Comparison of ENCODE assay signal across 8 mouse cellular contexts in the genomic region with DNA sequence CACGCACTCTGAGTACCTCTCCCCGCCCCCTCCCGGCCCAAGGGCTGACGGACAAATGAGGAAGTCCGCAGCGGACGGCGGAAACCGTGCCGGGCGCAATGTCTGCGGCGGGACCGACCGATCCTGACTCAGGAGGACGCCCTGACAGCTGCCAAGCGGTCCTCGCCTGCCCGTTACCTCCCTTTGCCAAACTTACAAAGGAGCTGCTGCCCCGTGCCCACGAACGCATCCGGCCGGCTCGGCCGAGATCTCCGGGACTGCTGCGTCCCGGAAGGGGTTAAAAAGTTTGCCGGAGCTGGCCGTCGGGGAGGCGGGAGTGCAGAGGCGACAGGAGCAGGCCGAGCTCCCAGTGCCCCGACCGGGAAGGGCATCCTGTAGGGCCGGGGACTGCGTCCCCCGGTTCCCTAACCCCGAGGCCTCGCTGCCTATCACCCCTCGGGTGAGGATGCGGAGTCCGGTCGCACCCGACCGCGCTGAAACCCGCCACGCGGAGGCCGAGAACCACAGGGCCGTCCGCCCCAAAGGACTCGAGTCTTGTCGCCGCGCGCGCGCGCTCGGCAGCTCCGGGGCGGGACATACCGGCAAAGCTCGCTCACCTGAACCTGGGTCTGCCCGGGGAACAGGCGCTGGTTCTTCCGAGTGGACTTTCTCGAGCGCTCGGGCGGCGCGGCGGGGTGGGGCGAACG. TPM values are rescaled to one million over a fixed set of nuclear protein-coding genes. Genes with fewer than 3 reads are reported as not detected.
A peak's percentile ranks its signal among the peaks of the same experiment; 100 is the strongest.
DNase-seq lines count a peak whose midpoint lies in the region; ATAC-seq lines count a peak whose summit lies in the region.

No protein-coding gene starts in this region.

- no peaks in the 10 kb centered on the region for H3K9me3 ChIP-seq in limb, embryonic 10.5 days (replicated peaks)
- no peaks in the 10 kb centered on the region for H3K9me3 ChIP-seq in midbrain, embryonic 10.5 days (replicated peaks)

- H3K27me3 ChIP-seq in limb, embryonic 10.5 days (ENCODE audit: low read depth, poor library complexity, severe bottlenecking), result no peaks in the 10 kb centered on the region
- peaks cover 36% of the 10 kb centered on the region for H3K27me3 ChIP-seq in midbrain, embryonic 10.5 days (ENCODE audit: low read depth, poor library complexity, severe bottlenecking)

- peak; percentile 70 to 77 for DNase-seq in right cerebral cortex, postnatal 10 days (ENCODE audit: low spot score in 2 of 2)
- DNase-seq in right cerebral cortex, adult 18-20 months, result no peak
- DNase-seq in gastrocnemius, postnatal 25 days, result peak; percentile 73
- DNase-seq in limb, embryonic 10.5 days (ENCODE audit: low spot score), result no peak
- no peak for DNase-seq in midbrain, embryonic 10.5 days (ENCODE audit: low spot score)
- peak; percentile 76 to 89 for DNase-seq in spleen, postnatal 4 days (ENCODE audit: low spot score in 2 of 2)

- H3K4me3 ChIP-seq in limb, embryonic 10.5 days, result peak overlapping the region; percentile 75
- peak overlapping the region; percentile 89 for H3K4me3 ChIP-seq in midbrain, embryonic 10.5 days

- peaks cover 48% of the 10 kb centered on the region for H3K4me1 ChIP-seq in limb, embryonic 10.5 days
- H3K4me1 ChIP-seq in midbrain, embryonic 10.5 days, result peaks cover 53% of the 10 kb centered on the region

- WGBS in limb, embryonic 10.5 days, result under 1% methylated on average over 79 of the region's 80 CpGs
- WGBS in midbrain, embryonic 10.5 days, result under 1% methylated on average over 78 of the region's 80 CpGs

- no peaks in the 10 kb centered on the region for H3K36me3 ChIP-seq in limb, embryonic 10.5 days
- H3K36me3 ChIP-seq in midbrain, embryonic 10.5 days, result no peaks in the 10 kb centered on the region

- peak overlapping the region; percentile 94 for H3K27ac ChIP-seq in limb, embryonic 10.5 days
- peak overlapping the region; percentile 84 for H3K27ac ChIP-seq in midbrain, embryonic 10.5 days (replicated peaks)

- ATAC-seq in common myeloid progenitor, adult 5-6 weeks (replicated peaks; ENCODE audit: low read depth, poor library complexity, severe bottlenecking), result peak; percentile 10
- ATAC-seq in inflammation-experienced regulatory T-cells, adult 6 months, result peak; percentile 6

RNA-seq across cellular contexts. Expression of a gene that starts 0.5 kb away (rescaled TPM):
- 362 and 430 TPM in 2 replicates for total RNA-seq in common myeloid progenitor, adult 5-6 weeks (2017)
- total RNA-seq in gastrocnemius, postnatal 25 days (2021), result 10 to 100 TPM; 51.0 to 72.0 TPM
- polyA plus RNA-seq in inflammation-experienced regulatory T-cells, adult 6 months (2017; shearing (Covaris generic)), result 100 to 1,000 TPM; 218 to 293 (median 259) TPM
- polyA plus RNA-seq in limb, embryonic 10.5 days (2016; fragmentation: Nextera tagmentation; extraction: Ambion mirVana), result 30.6 and 39.2 TPM in 2 replicates
- 29.0 and 29.4 TPM in 2 replicates for polyA plus RNA-seq in midbrain, embryonic 10.5 days (2016; fragmentation: Nextera tagmentation; extraction: Ambion mirVana)

Comparison
In these comparisons a context has a peak if more than half of its experiments do, and no peak if none do; other contexts are left out.
1. DNase-seq: peak in right cerebral cortex, postnatal 10 days (2 of 2), gastrocnemius, postnatal 25 days (single experiment) and spleen, postnatal 4 days (2 of 2); none in right cerebral cortex, adult 18-20 months (single experiment), limb, embryonic 10.5 days (single experiment) and midbrain, embryonic 10.5 days (single experiment).